Mouse (Mus musculus) kidney, postnatal 0 days (tissue): Measurements from ENCODE around the gene Ap2a2. TPM values are rescaled to one million over a fixed set of nuclear protein-coding genes. Genes with fewer than 3 reads are reported as not detected.

Experiments used
- ATAC-seq: fragments of 200-750 bp; cut with Nextera tagmentation; replicated peaks from 2 replicates; pipeline ENCODE4 v1.8.0; 2017; ENCODE audit warnings: low read depth, moderate number of reproducible peaks, moderate TSS enrichment, moderate library complexity; ENCODE audit not compliant: low FRiP score
- DNase-seq: peaks from one replicate; pipeline ENCODE4 v3.0.0-alpha.2; 2016; ENCODE audit warnings: low spot score
- H3K27ac ChIP-seq: fragments of 300-500 bp; sonication (generic); 2 replicates; pipeline ENCODE4 v1.5.1; 2014; ENCODE audit warnings: mild to moderate bottlenecking
- H3K27me3 ChIP-seq: fragments of 300-500 bp; sonication (generic); 2 replicates; pipeline ENCODE4 v1.6.1; 2014; ENCODE audit warnings: low read length, mixed read lengths; ENCODE audit not compliant: insufficient read depth
- H3K36me3 ChIP-seq: fragments of 300-500 bp; sonication (generic); 2 replicates; pipeline ENCODE4 v1.6.1; 2014; ENCODE audit warnings: low read length, mixed read lengths; ENCODE audit not compliant: insufficient read depth
- H3K4me1 ChIP-seq: fragments of 300-500 bp; sonication (generic); replicated peaks from 2 replicates; pipeline ENCODE4 v1.6.1; 2014; ENCODE audit warnings: antibody characterized with exemption, low read length, mixed read lengths; ENCODE audit not compliant: insufficient read depth
- H3K4me2 ChIP-seq: fragments of 300-500 bp; sonication (generic); 2 replicates; pipeline ENCODE4 v1.6.1; 2014; ENCODE audit warnings: mild to moderate bottlenecking, low read length, moderate library complexity, mixed read lengths
- H3K4me3 ChIP-seq: fragments of 300-500 bp; sonication (generic); replicated peaks from 2 replicates; pipeline ENCODE4 v1.5.1; 2014; ENCODE audit warnings: low read depth, low read length
- H3K9ac ChIP-seq: fragments of 300-500 bp; sonication (generic); 2 replicates; pipeline ENCODE4 v1.6.1; 2014; ENCODE audit warnings: low read depth, low read length
- H3K9me3 ChIP-seq: fragments of 300-500 bp; sonication (generic); replicated peaks from 2 replicates; pipeline ENCODE4 v1.6.1; 2016; ENCODE audit warnings: low read length, inconsistent platforms, mixed read lengths
- CTCF ChIP-seq: IDR thresholded peaks from 2 replicates; pipeline ENCODE4 v1.5.1; 2016; ENCODE audit warnings: antibody characterized with exemption, low read depth, mild to moderate bottlenecking, moderate library complexity
- WGBS: fragments of 180-500 bp; shearing (Covaris S2); extraction: QIAGEN DNeasy Blood & Tissue Kit; methylation state at CpG from one replicate; pipeline ENCODE4 v1.1.7; 2014; 5-methylcytosine and 5-hydroxymethylcytosine counted together
- polyA plus RNA-seq: library from polyadenylated mRNA; unstranded; fragments of >200 nt; fragmentation: Nextera tagmentation; extraction: Ambion mirVana; gene quantifications from 2 replicates; pipeline ENCODE4 v1.2.1, GENCODE M21; 2015

Ap2a2 gene
- polyA plus RNA-seq, 1 experiment from 2014 or later: 56.0 TPM

DNA sequence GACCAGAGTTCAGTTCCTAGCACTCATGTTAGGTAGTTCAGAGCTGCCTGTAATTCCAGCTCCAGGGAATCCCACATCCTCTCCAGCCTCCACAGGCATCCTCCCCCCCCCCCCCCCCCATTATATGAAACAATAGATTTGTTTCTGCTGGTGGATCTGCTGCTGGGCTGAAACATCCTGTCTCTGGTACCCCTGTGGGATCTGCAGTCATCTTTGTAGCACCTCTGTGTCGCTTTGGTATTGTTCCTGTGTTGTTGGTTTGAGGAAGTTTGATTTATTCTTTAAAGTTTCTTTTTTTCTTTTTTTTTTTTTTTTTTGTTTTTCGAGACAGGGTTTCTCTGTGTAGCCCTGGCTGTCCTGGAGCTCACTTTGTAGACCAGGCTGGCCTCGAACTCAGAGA is 13.5 kb downstream of the Ap2a2 start:
- Histone ChIP-seq H3K4me1 (0 out of 2 replicates have a peak, but pooled peaks cover 4% of the 10 kb centered on the region), H3K27me3 (no peaks in the 10 kb centered on the region), H3K27ac (no peak overlapping the region), H3K9ac (no peak overlapping the region), H3K9me3 (no peaks in the 10 kb centered on the region), H3K4me3 (no peak overlapping the region), H3K36me3 (no peaks in the 10 kb centered on the region), H3K4me2 (no peak overlapping the region)
- TF ChIP-seq CTCF: no peak
- no peak for DNase-seq
- WGBS: 89% methylated on average over 2 of the region's 3 CpGs
- ATAC-seq: no peak

DNA sequence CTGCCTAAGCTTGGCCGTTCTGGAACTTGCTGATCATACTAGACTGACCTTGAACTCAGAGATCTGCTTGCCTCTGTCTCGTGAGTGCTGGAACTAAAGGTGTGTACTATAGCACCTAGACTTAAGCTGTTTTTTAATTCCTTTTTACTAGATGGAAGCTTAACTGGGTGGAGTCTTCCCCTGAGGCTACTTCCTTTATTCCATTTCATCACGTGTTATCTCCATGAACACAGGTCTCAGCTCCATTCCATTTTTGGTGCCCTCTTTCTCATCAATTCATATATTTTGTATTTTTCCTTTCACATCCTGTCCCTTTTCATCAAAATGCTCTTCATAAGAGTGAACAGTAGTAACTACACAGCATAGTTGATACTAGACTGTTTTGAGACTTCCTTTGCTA is 15.8 kb downstream of the Ap2a2 start:
- Histone ChIP-seq H3K9me3 (no peaks in the 10 kb centered on the region), H3K27me3 (no peaks in the 10 kb centered on the region), H3K4me1 (0 out of 2 replicates have a peak, but pooled peaks cover 4% of the 10 kb centered on the region), H3K9ac (no peak overlapping the region), H3K36me3 (no peaks in the 10 kb centered on the region), H3K4me2 (no peak overlapping the region), H3K27ac (no peak overlapping the region), H3K4me3 (no peak overlapping the region)
- DNase-seq (no peak), ATAC-seq (no peak)
- TF ChIP-seq CTCF: no peak
- 81% methylated on average over 3 of the region's 3 CpGs for WGBS

DNA sequence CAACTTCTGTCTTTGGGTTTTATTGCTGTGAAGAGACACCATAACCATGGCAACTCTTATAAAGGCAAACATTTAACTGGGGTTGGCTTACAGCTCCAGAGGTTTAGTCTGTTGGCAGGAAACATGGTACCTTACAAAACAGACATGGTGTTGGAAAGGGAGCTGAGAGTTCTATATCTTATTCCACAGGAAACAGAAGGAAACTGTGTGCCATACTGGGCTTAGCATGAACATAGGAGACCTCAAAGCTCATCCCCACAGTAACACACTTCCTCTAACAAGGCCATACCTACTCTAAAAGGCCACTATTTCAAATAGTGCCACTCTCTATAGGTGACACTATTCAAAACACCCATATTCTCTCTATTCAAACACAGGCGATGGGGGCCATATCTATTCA is 16.5 kb downstream of the Ap2a2 start:
- no peaks in the 10 kb centered on the region for H3K36me3 ChIP-seq
- ATAC-seq: no peak

DNA sequence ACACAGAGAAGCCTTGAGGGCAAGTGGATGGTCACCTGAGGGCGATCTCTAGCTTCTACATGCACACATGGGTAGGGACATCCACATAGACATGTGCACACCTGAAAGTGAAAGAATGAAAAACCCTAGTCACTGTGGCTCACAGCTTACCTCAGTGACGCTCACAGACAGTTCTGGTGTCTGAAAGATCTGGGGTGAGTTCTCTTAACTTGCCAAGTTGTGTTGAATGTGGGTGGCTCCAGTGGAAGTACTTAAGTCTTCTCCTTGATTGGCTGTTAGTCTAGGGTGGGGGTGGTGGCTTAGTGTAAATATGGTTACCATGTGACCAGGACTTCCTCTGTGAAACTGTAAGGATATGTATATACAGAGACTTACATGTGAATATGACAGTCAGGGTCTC is 17.0 kb downstream of the Ap2a2 start:
- 0 out of 2 replicates have a peak, but pooled peaks cover 4% of the 10 kb centered on the region for H3K4me1 ChIP-seq
- no peak overlapping the region for H3K27ac ChIP-seq
- no peak for TF ChIP-seq CTCF
- H3K9ac ChIP-seq: no peak overlapping the region
- H3K27me3 ChIP-seq: no peaks in the 10 kb centered on the region
- ATAC-seq: no peak
- H3K4me3 ChIP-seq: no peak overlapping the region
- H3K36me3 ChIP-seq: no peaks in the 10 kb centered on the region
- H3K9me3 ChIP-seq: no peaks in the 10 kb centered on the region
- WGBS: 93% methylated on average over 2 of the region's 2 CpGs
- no peak overlapping the region for H3K4me2 ChIP-seq
- DNase-seq: no peak

More for the DNA sequence above, 16.5 kb downstream of the Ap2a2 start:
- H3K9ac ChIP-seq: no peak overlapping the region
- WGBS: 97% methylated on average over 1 of the region's 1 CpGs
- H3K4me2 ChIP-seq: no peak overlapping the region
- no peak for DNase-seq
- no peak overlapping the region for H3K27ac ChIP-seq
- H3K4me1 ChIP-seq: 0 out of 2 replicates have a peak, but pooled peaks cover 4% of the 10 kb centered on the region
- no peaks in the 10 kb centered on the region for H3K27me3 ChIP-seq
- no peak overlapping the region for H3K4me3 ChIP-seq
- TF ChIP-seq CTCF: no peak
- H3K9me3 ChIP-seq: no peaks in the 10 kb centered on the region

DNA sequence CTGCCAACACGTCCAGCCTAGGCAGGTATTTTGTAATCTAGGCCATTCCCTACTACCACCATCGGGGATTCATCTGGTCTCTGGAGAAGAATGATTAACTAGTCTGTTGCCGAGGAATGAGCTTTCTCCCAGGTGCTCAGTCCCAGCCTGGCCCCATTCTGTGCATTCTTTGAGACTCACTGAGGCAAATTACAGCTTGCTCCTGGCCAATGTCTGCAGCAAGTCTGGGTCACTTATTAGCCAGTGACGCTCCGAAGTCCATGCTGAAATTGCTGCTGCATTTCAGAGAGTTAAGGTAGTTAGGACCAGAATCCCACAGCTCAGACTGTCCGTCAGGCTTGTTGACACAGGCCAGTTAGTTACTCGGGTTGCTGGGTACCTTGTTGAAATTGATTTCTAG is 19.4 kb downstream of the Ap2a2 start:
- ATAC-seq (peak; percentile 90), DNase-seq (peak; percentile 46)
- no peak overlapping the region for H3K4me2 ChIP-seq
- no peaks in the 10 kb centered on the region for H3K9me3 ChIP-seq
- no peaks in the 10 kb centered on the region for H3K36me3 ChIP-seq
- no peaks in the 10 kb centered on the region for H3K27me3 ChIP-seq
- H3K27ac ChIP-seq: peak overlapping the region; percentile 44
- H3K9ac ChIP-seq: no peak overlapping the region
- no peak for TF ChIP-seq CTCF
- 0 out of 2 replicates have a peak, but pooled peaks cover 9% of the 10 kb centered on the region for H3K4me1 ChIP-seq
- 49% methylated on average over 7 of the region's 7 CpGs for WGBS
- no peak overlapping the region for H3K4me3 ChIP-seq

DNA sequence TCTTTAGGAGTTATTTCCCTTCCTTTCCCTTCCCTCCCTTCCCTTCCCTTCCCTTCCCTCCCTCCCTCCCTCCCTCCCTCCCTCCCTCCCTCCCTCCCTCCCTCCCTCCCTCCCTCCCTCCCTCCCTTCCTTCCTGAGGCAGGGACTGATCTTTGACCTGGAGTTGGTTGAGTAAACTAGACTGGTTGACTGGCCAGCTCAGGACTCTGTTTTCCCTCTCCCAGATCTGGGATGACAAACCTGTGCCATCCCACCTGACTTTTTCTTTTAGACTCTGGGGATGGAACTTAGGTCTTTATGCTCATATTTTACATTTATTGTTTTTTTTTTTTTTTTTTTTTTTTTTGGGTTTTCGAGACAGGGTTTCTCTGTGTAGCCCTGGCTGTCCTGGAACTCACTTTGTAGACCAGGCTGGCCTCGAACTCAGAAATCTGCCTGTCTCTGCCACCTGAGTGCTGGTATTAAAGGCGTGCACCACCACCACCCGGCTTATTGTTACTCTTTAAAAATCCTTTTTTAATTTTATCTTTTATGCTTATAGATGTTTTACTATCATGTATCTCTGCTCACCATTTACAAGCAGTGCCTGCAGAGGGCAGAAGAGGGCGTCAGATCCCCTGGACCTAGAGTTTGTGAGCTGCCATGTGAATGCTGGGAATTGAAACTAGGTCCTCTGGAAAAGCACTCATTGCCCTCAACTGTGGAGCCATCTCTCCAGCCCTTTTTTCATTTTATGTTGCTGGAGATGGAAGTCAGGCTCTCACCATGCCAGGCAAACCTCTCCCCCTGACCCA is 22.3 kb downstream of the Ap2a2 start:
- Histone ChIP-seq H3K27me3 (no peaks in the 10 kb centered on the region), H3K27ac (no peak overlapping the region), H3K4me3 (no peak overlapping the region), H3K9me3 (no peaks in the 10 kb centered on the region), H3K9ac (no peak overlapping the region), H3K36me3 (no peaks in the 10 kb centered on the region), H3K4me2 (no peak overlapping the region), H3K4me1 (0 out of 2 replicates have a peak, but pooled peaks cover 5% of the 10 kb centered on the region)
- ATAC-seq (no peak), DNase-seq (no peak)
- TF ChIP-seq CTCF: peak; percentile 34; the same call in 1 of the 2 replicates
- 91% methylated on average over 4 of the region's 5 CpGs for WGBS
